Mouse (Mus musculus) heart, adult 10 weeks (tissue): ENCODE data around the gene Cnbd2. TPM values are rescaled to one million over a fixed set of nuclear protein-coding genes. Genes with fewer than 3 reads are reported as not detected.

Experiments used
- polyA plus RNA-seq: library from polyadenylated mRNA; stranded (reverse); fragments of 350-450 nt; fragmentation: Illumina TruSeq; extraction: RNeasy Lipid Tissue Mini Kit (QIAGEN cat#74804); gene quantifications from one replicate; pipeline ENCODE4 v1.2.3, GENCODE M21; 2014; ENCODE audit warnings: low read depth, low replicate concordance

Cnbd2 gene
- 1.4 TPM for polyA plus RNA-seq

GRCm38 (mm10) chr2:156312297-156312897 lies at the start of gene Cnbd2, which contains the start of gene Scand1:
Gene Cnbd2 (plus strand): TSS chr2:156312299.
Gene Scand1 (minus strand): TSS chr2:156312704.

DNA sequence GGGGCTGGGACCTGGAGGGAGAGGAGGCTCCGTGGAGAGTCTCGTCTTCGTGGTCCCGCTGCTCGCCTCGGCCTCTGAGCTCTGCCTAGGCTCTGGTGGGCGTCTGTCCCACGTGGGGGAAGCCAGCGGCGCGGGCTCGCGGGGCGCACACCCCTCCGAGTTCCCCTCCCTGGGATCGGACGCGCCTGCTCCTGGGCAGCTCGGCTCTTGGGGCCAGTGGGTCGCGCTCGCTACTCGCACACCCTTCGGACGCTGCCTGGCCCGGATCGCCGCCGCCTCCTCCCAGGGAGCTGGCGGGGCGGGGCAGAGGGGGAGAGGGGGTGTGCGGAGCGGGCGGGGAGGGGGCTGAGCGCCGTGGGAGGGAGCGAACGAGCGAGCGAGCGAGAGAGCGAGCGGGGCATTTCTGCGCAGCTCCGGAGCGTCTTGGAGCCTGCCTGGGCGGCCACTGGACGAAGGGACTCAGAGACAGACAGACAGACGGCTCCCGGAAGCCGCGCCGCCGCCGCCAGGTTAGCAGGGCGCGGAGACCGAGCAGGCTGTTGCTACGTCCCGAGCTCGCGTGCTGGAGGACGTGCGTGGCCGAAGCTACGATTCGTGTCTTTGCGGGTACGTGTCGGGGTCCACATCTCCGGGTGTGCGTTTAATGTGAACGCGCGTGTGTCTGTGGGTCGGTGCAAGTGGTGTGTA lies 108.7 kb downstream of the Cnbd2 start, which contains the start of gene Epb41l1:
Gene Epb41l1, plus strand, starts transcription at position 216 of the 687 bp plus-strand sequence.

Other genes starting within 250 kb of the Cnbd2 start
- gene Spag4, start 247.1 kb upstream of the Cnbd2 start, polyA plus RNA-seq: 0.81 TPM
- 14.5 TPM for gene Cpne1, start 200.3 kb upstream of the Cnbd2 start, polyA plus RNA-seq
- gene Rbm12, start 200.3 kb upstream of the Cnbd2 start, polyA plus RNA-seq: 7.3 TPM
- gene Gm28036, start 185.2 kb upstream of the Cnbd2 start, polyA plus RNA-seq: 8.2 TPM
- 208 TPM for gene Romo1, start 168.3 kb upstream of the Cnbd2 start, polyA plus RNA-seq
- gene Nfs1, start 168.1 kb upstream of the Cnbd2 start, polyA plus RNA-seq: 115 TPM
- 170 TPM for gene Rbm39, start 132.1 kb upstream of the Cnbd2 start, polyA plus RNA-seq
- 11.4 TPM for gene Phf20, start 115.8 kb upstream of the Cnbd2 start, polyA plus RNA-seq
- gene Scand1, start 405 bp downstream of the Cnbd2 start, polyA plus RNA-seq: 22.2 TPM
- gene Epb41l1, start 108.6 kb downstream of the Cnbd2 start, polyA plus RNA-seq: 8.9 TPM
- 18.2 TPM for gene Aar2, start 235.3 kb downstream of the Cnbd2 start, polyA plus RNA-seq